Mouse (Mus musculus) thymus, adult 2 months (tissue): Measurements from ENCODE around the gene Tgfb2. TPM values are rescaled to one million over a fixed set of nuclear protein-coding genes. Genes with fewer than 3 reads are reported as not detected.

Experiments used
- DNase-seq: peaks from one replicate; pipeline ENCODE4 v3.0.0; 2021
- H3K27ac ChIP-seq: fragments of 200-500 bp; 2 replicates; pipeline ENCODE4 v1.5.1; 2012; ENCODE audit warnings: low read length, control low read depth; ENCODE audit not compliant: control insufficient read depth, insufficient read depth
- H3K27me3 ChIP-seq: fragments of 200-500 bp; 2 replicates; pipeline ENCODE4 v1.6.1; 2012; ENCODE audit warnings: mild to moderate bottlenecking, low read length, moderate library complexity, mixed read lengths; ENCODE audit not compliant: control insufficient read depth, insufficient read depth
- H3K36me3 ChIP-seq: fragments of 200-500 bp; 2 replicates; pipeline ENCODE4 v1.6.1; 2012; ENCODE audit warnings: mild to moderate bottlenecking, low read length, moderate library complexity; ENCODE audit not compliant: control insufficient read depth, insufficient read depth
- H3K4me1 ChIP-seq: fragments of 200-500 bp; replicated peaks from 2 replicates; pipeline ENCODE4 v1.6.1; 2012; ENCODE audit warnings: low read length; ENCODE audit not compliant: control insufficient read depth, insufficient read depth
- H3K4me3 ChIP-seq: fragments of 200-500 bp; 2 replicates; pipeline ENCODE4 v1.5.1; 2012; ENCODE audit warnings: mild to moderate bottlenecking, low read length, control low read depth, moderate library complexity; ENCODE audit not compliant: control insufficient read depth, insufficient read depth
- CTCF ChIP-seq: fragments of 200-500 bp; IDR thresholded peaks from 2 replicates; pipeline ENCODE4 v1.5.1; 2012; ENCODE audit warnings: mild to moderate bottlenecking, control low read depth, low read length, moderate library complexity, borderline replicate concordance; ENCODE audit not compliant: control insufficient read depth, poor library complexity, insufficient read depth; ENCODE audit errors: extremely low read depth
- POLR2A ChIP-seq: fragments of 200-500 bp; IDR thresholded peaks from 2 replicates; pipeline ENCODE4 v1.6.1; 2012; ENCODE audit warnings: mild to moderate bottlenecking, low read length, control low read depth, moderate library complexity; ENCODE audit not compliant: control insufficient read depth, poor library complexity, insufficient read depth; ENCODE audit errors: extremely low read depth
- WGBS: fragments of 180-500 bp; shearing (Covaris S2); methylation state at CpG from one replicate; pipeline ENCODE4 v1.1.7; 2018; 5-methylcytosine and 5-hydroxymethylcytosine counted together
- polyA plus RNA-seq: library from polyadenylated mRNA; depleted of rRNA; stranded (reverse); fragments of >200 nt; gene quantifications from 2 replicates; pipeline ENCODE4 v1.2.3, GENCODE M21; 2012

The Tgfb2 gene
- polyA plus RNA-seq, 1 experiment = 0.89 TPM

DNA sequence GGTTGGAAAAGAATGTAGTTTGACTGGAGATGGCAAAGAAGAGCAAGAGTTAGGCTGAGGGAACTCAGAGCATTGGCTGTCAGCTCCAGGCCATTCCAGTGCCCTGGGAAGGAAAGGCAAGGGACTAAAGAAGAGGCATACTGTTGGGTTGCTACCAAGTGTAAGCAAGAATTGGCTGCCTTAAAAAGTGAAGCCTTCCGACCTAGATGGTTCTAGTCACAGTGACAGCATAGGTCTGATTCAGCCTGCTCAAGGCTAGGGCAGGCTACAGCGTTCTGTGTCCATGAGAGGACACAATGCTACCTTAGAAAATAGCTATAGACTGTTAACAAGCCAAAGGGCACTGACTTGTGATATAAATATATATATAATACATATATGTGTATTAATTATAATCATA lies 117.6 kb downstream of the Tgfb2 start:
- no peak for TF ChIP-seq CTCF
- TF ChIP-seq POLR2A = no peak
- Histone ChIP-seq H3K4me1 (no peaks in the 10 kb centered on the region), H3K4me3 (no peak overlapping the region), H3K36me3 (no peaks in the 10 kb centered on the region), H3K27ac (no peak overlapping the region), H3K27me3 (no peaks in the 10 kb centered on the region)
- DNase-seq = no peak
- WGBS = 87% methylated on average over 2 of the region's 2 CpGs

DNA sequence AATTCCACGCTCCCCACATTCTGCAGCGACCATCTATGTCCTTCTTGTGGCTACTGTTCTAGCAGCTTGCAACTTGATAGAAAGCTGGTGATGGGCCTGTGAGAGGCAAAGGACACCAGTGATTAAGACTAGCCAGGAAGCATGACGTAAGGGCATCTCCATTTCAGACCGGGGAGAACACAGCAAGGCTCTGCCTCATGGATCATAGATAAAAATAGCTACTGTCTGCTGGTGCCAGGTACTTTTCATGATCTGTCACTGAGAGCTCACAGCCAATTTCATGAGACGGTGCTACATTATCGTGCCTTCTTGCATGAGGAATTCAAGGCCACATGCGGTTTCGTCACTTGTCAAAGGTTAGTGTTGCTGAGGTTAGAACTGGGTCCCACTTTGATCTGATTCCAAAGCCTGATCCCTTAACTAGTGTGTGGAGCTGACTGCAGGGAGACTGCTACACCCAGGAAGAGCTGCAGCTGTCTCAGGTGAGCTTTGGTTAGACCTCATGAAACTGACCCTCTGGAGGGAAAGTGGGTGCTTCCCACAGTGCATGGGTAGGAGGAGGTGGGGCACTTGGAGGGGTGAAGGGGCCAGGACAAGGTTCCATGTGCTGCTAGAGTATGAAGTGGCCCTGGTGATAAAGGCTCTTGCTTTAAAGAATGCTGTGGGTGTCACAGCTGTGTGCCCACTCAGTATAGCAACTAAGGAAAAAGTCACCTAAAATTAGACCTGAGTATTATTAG lies 118.6 kb downstream of the Tgfb2 start:
- 87% methylated on average over 8 of the region's 8 CpGs for WGBS
- Histone ChIP-seq H3K27me3 (no peaks in the 10 kb centered on the region), H3K27ac (no peak overlapping the region), H3K4me1 (no peaks in the 10 kb centered on the region), H3K36me3 (no peaks in the 10 kb centered on the region), H3K4me3 (no peak overlapping the region)
- DNase-seq = no peak
- TF ChIP-seq POLR2A (no peak), CTCF (no peak)

DNA sequence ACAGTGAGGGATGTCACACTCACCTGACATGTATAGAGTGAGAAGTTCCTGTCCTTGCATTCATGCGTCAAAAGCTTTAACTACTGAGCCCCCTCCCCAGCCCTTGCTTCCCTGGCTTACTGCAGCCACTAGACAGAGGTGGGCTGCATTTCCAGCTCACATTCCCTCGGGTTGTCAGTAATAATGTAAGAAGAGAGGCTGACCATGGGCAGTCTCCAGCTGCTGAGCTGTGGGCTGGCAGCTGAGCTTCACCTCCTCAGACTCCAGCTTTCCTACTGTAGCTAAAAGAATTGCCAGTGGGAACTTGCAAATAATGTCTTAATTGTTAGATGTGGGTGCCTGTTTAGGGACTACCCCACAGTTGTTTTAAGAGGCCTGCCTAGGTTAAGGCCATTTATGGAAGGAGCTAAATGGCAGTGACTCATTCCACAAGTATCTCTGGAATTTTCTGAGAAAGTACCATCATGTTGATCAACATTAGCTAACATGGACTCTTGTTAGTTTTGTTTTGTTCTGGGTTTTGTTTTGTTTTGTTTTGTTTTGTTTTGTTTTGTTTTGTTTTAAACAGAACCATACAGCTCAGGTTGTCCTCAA lies 120.1 kb downstream of the Tgfb2 start:
- 81% methylated on average over 2 of the region's 2 CpGs for WGBS
- DNase-seq = no peak
- H3K36me3 ChIP-seq = no peaks in the 10 kb centered on the region
- H3K27me3 ChIP-seq = no peaks in the 10 kb centered on the region
- H3K27ac ChIP-seq = no peak overlapping the region
- no peaks in the 10 kb centered on the region for H3K4me1 ChIP-seq
- TF ChIP-seq POLR2A (no peak), CTCF (no peak)
- no peak overlapping the region for H3K4me3 ChIP-seq

DNA sequence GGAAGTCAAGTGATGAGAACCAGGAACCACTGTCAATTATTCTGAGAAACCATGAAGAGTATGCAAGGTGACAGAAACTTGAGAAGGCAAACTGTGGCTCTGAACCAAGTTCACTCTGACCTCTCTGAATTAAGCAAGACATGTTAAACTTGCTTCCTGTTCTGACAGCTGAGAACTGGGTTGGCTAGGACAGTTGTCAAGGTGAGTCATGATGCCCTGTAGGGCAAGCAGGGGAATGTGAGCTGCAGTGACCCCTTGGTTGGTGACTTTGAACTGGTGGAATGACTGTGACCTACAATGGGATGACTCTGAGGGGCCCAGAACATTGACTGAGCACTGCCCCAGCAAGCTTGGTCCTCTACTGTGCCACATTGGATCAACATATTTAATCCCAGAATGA lies 121.9 kb downstream of the Tgfb2 start:
- DNase-seq = no peak

DNA sequence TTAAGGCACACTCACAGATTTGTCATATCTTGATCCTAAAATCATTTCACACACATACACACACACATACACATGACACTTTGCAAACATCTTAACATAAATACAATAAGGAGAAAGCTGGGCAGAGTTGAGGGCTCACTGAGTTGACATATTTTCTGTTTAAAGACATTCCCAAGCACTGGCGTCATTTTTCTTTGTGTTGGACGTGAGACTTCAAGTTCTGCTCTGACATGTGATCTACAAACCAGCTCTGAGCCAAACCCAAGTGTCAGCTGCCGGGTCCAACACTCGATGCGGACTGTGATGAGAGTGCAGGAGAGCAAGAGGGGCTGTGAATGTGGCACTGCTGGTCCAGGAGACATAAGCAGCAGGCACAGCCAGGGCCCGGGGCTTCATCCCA lies 123.7 kb downstream of the Tgfb2 start:
- TF ChIP-seq POLR2A = no peak
- no peak for TF ChIP-seq CTCF
- Histone ChIP-seq H3K4me3 (no peak overlapping the region), H3K27ac (no peak overlapping the region), H3K27me3 (no peaks in the 10 kb centered on the region), H3K36me3 (no peaks in the 10 kb centered on the region), H3K4me1 (no peaks in the 10 kb centered on the region)
- no peak for DNase-seq
- WGBS = 95% methylated on average over 6 of the region's 6 CpGs

More for the DNA sequence above, 121.9 kb downstream of the Tgfb2 start:
- H3K4me1 ChIP-seq = no peaks in the 10 kb centered on the region
- no peak overlapping the region for H3K4me3 ChIP-seq
- H3K27ac ChIP-seq = no peak overlapping the region
- no peak for TF ChIP-seq POLR2A
- TF ChIP-seq CTCF = no peak
- no peaks in the 10 kb centered on the region for H3K27me3 ChIP-seq
- no peaks in the 10 kb centered on the region for H3K36me3 ChIP-seq

DNA sequence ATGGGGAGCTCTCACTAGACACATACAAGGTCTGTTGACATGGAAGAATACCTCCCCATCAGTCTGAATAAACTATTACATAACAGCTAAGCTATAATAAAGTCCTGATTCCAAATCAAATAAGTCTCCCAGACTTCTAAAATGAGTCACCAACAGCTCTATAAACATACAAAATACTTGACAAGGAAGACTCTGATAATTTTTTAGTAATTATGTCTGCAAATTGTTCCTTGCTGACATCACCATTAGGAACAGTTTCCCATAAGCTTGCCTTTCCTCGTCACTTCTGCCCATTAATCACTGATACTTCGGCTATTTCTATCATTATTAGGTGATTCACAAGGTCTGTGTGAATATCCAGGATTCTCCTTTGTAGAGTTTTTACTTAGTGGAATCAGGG lies 124.1 kb downstream of the Tgfb2 start:
- H3K27ac ChIP-seq = no peak overlapping the region
- WGBS = 94% methylated on average over 2 of the region's 2 CpGs
- no peak overlapping the region for H3K4me3 ChIP-seq
- TF ChIP-seq POLR2A = no peak
- TF ChIP-seq CTCF = no peak
- H3K4me1 ChIP-seq = no peaks in the 10 kb centered on the region
- DNase-seq = no peak
- no peaks in the 10 kb centered on the region for H3K36me3 ChIP-seq
- no peaks in the 10 kb centered on the region for H3K27me3 ChIP-seq
